Mouse (Mus musculus) urinary bladder, adult 2 months (tissue): Measurements from ENCODE around the gene Fbxo34. TPM values are rescaled to one million over a fixed set of nuclear protein-coding genes. Genes with fewer than 3 reads are reported as not detected.
"Not testable (repeated sequence)": the region's sequence is repeated elsewhere in the genome, so short reads cannot be mapped to it uniquely, and the experiment has no call there.

Experiments
- DNase-seq: peaks from one replicate; pipeline ENCODE4 v3.0.0; 2022; ENCODE audit warnings: low spot score
- polyA plus RNA-seq: library from polyadenylated mRNA; depleted of rRNA; stranded (reverse); fragments of >200 nt; gene quantifications from 2 replicates; pipeline ENCODE4 v1.2.3, GENCODE M21; 2012

Fbxo34 gene
- polyA plus RNA-seq, 1 experiment = 16.0 TPM

DNA sequence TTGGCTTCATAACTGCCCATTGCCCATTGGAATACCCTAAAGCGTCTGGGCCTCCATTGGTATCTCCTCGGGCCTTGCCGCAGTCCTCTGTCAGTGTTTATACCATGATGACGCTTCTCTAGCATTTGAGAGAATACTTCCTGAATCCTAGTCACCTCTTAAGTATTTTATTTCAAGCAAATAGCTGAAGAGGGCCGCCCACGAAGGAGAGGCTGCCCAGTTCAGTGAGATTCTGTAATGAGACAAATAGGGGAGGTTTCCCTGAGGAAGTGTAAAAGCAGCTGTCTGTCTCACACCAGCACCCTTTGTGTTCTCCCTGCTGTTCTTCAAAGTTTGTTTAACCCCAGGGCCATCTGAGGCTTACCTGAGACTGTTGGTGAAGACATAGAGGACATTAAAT lies 66.5 kb downstream of the Fbxo34 start:
- no peak for DNase-seq

DNA sequence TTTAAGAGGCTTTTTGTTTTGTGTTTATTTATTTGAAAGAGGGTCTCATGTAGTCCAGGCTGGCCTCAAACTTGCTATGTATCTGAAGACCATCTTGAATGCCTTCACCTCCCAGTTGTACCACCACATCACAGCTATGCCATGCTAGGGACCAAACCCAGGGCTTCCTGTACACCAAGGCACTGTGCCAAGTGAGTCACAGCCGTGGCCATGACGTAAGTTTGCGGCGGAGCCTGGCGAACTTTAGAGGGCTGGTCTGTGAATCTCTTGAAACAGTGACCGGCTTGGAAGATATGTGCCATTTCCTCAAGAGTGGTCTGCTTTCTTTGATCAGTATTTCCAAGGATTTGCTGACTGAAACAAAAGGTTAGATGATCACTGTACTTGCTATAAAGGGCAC lies 68.4 kb downstream of the Fbxo34 start:
- DNase-seq = no peak

DNA sequence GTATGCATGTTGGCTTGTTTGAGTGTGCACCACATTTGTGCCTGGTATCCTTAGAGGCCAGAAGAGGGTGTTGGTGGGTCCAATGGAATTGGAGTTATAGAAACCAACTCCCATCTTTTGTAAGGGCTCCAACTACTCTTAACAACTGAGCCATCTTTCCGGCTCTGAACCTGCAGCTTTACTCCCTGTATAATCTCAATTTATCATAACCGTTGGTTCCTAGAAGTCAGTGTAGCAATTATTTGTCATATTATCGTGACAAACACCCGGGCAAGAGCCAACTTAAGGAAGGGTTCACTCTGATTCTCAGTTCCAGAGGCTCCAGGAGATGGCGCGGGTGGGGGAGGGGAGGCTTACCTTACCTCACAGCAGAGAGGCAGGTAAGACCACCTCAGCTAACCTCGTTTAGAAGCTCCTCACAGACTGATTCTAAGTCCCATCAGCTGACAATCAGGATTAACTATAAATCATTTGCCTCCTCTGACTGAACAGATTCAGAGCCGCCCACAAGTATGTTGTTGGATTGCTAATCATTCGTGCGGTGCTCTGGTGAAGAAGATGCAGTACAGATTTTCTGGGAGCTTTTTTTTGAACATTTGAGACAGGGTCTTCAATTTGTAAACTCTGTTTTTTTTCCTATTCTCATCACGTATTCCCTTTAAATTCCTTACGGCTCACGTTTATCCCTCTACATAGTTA lies 70.7 kb downstream of the Fbxo34 start:
- no peak for DNase-seq

DNA sequence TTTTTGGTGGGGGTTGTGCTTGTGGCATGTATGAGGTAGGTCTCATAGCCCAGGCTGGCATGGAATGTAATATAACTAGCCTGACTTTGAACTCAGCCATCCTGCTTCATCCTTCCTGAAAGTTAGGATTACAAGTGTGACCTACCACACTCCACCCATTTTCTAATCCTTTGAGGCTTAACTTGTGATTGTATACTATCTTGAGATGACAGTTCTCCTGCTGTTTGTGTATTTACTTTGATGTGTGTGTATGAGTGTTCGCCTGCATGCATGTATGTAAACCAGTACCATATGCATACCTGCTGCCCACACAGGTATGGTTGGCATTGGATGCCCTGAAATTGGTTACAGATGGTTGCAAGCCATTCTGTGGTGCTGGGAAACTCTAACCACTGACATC lies 71.4 kb downstream of the Fbxo34 start:
- DNase-seq = no peak

DNA sequence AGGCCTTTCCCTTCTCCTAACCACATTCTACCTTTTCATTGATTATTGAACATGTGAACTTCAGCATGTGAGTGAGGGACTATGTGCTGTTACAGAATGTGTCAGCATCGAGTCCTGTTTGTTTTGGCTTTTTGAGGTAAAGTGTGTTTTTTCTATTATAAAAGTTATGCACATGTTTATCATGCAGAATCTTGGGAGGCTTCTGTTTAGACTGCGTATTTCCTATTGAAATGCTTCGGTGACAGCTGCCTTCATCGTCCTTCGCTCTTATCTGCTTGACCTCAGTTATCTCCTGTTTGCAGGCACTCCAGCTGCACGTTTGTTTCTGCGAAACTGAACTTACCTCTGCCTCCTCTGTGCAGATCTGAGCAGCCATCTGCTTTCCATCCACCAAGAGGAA lies 72.1 kb downstream of the Fbxo34 start:
- no peak for DNase-seq

DNA sequence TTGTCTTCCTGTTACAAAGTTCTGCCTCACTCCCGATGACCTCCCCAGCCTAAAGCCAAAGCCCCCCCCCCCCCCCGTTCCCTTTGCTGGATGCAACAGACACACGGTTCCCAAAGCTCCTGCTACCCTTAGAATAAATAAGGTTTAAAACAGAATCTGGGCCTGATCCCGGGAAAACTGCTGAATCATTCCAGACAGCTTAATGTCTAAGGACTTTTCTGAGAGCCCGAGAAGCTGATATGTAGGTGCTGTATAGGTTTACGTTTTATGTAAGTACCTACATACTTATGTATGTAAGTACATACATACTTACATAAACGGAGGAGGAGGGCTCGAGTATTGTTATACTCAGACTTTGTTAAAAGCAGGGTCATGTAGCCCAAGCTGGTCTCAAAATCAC lies 75.2 kb downstream of the Fbxo34 start:
- no peak for DNase-seq

DNA sequence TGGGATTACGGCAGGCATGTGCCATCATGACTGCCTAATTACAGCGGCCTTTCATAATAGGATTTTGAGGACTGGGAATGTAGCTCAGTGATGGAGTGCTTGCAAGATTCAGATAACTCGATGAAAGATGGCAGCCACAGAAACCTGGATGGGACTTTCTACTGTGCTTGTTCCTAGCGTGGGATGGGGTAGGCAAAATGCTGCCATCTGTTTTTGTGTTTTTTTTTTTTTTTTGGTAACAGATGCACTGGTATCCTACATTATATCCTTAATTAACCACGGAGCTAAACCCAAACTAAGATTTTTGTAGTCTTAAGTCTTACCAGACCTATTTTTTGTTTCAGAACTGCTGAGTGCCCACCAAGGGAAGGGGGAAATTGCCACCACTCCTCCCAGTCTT lies 75.6 kb downstream of the Fbxo34 start:
- no peak for DNase-seq

DNA sequence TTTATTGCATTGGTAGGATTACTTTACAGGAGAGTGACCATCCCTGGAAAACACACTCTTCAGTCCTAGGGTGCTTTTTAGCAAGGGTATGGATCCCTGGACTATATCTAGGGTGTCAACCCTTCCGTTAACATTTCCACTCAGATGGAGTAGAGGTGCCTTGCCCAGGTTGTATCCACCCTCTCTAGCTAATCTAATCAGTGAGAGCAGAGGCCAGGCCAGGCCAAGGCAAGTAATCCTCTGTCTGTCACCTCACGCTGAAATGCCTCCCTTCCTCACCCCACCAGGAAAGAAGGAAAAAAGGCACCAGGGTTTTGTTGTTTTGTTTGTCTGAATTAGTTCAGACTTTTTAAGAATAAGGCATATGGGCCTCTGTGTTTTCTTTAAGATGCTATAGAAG lies 77.6 kb downstream of the Fbxo34 start:
- no peak for DNase-seq

DNA sequence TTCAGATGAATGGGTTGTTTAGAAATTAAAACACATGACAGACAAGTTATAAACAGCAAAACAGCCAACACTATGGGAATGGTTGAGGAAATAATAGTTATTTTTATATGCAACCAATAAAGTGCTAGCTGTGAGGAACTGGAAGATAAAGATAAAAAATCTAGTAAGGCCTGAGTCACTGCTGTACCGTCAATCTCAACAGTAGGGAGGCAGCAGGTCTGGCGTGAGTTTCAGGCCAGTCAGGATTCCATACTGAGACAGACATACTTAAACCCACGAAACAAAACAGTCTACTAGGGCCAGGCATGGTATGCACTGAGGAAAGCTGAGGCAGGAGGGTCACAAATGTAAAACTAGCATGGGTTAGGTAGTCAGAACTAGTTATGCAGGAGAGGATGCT lies 78.1 kb downstream of the Fbxo34 start:
- no peak for DNase-seq

DNA sequence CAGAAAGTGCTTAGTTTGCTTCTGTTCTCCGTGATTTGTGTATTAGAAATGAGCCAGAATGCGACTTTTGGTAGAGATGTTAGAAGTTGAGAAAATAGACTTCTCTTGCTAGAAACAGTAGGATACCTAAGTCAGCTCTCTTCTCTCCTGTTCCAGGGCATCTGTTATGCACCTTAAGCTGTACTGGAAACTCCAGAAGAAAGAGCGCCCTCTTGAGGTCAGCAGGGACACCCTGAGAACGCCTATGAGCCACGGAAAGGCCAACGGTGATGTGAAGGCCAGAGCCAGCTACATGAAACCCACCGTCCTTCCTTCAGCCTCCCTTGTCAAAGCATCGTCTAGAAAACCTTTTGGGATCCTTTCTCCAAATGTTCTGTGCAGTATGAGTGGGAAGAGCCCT lies 78.8 kb downstream of the Fbxo34 start:
- no peak for DNase-seq

DNA sequence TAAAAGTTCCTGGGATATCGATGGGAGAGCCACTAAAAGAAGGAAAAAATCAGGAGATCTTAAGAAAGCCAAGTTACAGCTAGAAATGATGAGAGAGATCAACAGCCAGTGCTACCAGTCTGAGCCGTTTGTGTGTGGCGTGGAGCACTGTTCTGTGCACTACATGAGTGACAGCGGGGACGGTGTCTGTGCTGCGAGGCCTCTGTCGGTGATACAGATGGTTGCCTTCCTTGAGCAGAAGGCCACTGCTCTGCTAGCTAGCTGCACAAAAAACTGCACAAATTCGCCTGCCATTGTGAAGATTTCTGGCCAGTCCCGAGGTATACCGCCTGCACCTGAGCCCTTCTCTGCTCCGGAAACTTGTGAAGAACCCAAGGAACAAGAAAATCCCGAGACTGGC lies 79.4 kb downstream of the Fbxo34 start:
- DNase-seq = not testable (repeated sequence)

DNA sequence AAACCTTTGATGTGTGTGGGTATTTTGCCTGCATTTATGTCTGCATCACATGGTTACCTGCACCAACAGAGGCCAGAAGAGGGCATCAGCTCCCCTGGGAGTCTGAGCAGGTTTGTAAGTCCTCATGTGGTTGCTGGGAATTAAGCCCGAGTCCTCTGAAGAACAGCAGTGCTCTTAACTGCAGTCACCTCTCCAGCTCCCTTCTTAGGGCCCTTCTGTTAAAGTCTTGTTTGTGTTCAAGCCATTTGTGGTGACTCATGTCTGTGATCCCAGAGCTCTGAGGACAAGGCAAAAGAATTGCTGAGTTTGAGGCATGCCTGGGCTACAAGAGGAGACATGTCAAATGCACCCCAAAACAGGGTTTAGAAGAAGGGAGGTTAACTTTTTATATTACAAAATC lies 82.3 kb downstream of the Fbxo34 start:
- no peak for DNase-seq

DNA sequence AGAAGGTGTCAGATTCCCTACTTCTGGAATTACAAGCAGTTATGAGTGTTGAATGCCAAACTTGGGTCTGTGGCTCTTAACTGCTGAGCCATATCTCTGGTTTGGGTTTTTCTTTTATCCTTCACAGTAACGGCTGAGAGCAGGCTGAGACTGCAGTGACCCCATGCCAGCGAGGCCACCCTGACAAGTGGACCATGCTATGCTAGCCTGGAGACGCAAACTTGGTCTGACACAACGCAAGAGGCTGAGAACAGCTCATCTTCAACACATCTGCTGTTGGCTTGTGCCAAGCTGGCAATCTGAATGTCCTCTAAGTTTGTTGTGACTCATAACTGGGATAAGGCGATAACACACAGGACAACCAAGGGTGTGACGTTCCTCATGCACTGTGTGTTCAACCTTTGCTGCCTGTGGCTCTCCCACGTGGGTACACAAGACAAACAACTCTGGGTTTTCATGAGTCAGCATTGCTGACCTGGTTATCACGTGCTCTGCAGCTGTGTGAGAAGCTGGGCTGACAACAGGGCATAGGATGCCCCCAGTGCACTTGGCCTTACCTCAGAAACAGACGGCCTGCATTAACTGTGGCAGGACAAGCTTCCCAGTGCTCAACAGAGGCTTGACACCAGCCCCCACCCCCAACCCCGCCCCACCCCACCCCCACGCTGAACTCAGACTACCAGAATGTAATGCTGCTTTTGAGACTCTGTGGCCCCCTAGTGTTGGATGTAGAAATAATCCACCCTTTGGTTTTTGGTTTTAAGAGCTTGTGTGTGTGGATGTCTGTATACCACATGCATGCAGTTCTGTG lies 83.3 kb downstream of the Fbxo34 start:
- DNase-seq = peak; percentile 41

DNA sequence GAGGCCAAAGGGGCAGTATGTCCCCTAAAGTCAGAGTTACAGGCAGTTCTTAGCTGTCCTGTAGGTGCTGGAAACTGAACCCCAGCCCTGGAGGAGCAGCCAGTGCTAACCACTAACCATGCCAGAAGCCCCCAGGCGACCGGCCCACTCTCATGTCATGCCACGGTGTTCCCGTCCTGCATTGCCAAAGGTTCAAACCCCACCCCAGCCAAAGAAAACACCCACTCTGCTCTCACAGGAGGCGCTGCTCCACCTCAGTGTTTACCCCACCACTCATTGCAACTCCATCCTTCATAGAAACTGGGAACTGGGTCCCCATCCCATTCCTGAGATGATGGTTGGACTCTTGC lies 83.9 kb downstream of the Fbxo34 start:
- DNase-seq = no peak

DNA sequence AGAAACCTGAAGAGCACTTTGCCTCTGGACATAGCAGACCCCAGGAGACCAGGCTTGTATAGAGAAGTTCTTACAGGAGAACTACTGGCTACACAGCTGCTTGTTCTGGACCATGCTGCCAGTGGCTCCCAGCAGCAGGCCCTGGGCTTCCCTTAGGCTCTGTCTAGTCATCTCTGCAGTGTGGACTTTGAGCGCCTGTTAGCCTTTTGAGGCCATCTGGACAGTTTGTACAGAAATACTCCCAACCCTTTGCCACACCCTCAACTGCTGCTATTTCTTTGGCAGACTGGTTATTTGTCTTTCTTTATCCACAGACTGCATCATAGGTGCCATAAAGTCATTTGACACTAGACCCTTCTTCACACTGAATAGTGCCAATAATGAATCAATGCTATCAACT lies 84.9 kb downstream of the Fbxo34 start:
- no peak for DNase-seq

DNA sequence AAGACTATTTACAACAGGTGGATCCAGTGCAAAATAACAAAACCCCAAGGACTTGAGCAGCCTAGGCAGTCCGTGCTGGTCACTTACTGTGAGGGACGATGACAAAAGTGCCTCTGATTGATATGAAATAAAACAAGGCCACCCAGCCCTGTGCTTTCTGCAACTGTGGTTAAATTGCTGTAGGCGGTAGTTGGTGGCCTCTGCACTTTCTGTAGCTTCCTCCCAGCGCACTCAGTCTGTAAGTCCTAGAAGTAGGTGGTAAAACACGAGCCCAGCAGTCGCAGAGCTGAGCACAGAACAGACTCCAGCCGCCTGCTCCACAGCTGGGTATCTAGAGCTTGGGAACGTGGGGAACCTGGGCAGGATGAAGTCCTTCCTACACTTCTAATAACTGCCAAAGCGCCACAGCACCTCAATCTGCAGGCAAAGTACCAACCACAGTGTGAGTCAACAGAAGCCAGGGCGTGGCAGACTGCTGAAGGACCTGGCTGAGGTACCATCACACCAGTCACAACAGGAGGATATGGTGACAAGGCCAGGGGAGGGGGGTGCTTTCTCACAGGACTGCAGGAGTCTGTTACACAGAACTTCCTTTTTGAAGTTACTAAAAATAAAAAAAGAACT lies 91.2 kb downstream of the Fbxo34 start:
- DNase-seq = no peak

DNA sequence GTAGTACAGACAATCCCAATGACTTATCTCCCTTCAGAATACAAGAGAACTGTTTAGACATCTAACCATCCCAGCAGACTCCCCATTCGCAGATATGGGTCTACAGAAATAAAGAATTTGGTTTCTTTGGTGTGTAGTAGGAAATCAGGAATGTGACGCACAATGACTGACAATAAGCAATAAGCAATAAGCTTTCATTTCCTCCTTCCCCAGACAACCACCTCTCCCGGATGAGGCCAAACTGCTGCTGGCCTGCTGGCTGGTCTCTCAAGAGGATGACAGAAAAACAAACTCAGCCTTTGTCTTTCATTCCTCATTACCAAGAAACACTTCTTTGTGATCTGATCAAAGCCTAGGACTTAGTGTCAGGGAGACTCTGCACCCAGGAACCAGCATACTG lies 92.1 kb downstream of the Fbxo34 start:
- DNase-seq = no peak

DNA sequence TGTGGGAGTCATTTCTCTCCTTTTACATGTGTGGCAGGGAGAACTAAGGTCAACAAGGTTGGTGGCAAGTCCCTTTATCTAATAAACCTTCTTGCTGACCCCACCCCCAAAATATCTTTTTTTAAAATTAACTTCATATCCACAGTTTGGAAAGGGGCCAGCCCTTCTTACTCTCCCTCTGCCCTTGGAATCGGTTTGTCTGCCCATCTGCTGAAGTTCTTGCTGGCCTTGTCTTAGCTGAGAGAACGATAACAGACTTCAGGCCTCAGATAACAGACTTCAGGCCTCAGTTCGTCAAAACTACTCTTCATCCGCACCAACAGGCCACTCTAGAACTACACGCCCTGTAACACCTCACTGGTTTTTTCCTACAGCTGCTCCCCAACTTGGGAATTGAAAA lies 94.1 kb downstream of the Fbxo34 start:
- no peak for DNase-seq

DNA sequence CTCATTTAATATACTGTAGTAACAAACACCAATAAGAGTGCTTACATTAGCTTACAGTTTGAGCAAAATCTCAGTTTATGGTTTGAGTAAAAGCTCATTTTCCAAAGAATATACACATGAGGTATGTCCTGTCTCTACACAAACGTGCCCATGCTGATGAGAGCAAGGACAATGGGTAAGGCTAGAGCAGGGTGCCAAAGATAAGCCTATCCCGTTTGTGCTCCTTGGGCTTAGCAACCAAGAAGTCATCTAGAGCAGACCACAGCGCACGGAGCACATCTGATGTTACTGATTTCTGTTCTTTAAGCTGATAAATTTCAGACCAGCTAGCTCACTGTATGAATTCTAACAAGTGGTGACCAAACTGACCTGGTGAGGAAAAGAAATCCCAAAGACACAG lies 94.7 kb downstream of the Fbxo34 start:
- DNase-seq = no peak

DNA sequence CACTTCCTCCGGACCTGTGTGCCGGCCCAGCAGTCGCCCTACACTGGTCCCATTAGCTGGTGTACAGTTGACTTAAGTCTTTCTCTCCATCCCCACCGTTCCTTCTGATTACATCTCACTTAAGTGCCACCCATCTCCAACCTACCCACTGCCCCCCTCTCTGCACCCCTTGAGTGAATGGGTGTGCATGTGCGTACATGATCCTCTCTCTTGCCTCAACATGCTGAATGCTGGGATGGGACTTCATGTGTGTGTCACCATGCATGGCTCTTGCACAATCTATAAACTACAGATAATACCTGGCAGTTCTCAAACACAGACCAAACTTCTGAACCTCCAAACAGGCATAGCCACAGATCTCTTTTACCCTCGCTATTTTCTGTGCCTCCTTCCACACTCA lies 101.4 kb downstream of the Fbxo34 start:
- DNase-seq = no peak

DNA sequence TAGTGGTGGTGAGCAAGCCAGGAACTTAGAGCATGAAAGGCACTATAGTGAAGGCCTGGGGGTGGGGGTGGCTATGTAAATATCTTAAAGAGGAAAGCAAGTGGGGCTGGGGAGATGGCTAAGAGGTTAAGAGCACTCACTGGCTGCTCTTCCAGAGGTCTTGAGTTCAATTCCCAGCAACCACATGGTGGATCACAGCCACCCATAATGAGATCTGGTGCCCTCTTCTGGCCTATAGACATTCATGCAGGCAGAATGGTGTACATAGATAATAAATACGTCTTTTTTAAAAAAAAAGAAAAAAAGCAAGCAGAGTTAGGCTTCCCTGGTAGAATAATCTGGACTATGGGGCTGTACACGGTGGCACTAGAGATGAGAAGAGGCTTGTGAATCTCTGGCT lies 103.2 kb downstream of the Fbxo34 start:
- no peak for DNase-seq

DNA sequence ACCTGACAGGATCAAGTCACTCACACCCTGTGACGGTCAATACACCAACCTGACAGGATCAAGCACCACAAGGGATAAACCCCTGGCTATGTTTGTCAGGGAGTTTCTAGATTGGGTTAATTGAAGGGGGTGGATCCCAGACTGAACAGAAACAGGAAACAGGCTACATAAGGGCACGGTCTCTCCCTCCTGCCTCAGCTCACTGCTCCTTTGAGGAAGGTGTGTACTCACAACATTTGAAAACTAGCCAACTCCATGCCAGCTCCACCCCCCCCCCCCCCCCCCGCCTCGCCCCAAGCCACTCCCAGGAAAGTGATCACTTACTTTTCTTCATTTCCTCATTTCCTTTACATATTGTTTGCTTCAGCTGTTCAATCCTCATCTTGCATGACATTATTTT lies 104.0 kb downstream of the Fbxo34 start:
- no peak for DNase-seq

DNA sequence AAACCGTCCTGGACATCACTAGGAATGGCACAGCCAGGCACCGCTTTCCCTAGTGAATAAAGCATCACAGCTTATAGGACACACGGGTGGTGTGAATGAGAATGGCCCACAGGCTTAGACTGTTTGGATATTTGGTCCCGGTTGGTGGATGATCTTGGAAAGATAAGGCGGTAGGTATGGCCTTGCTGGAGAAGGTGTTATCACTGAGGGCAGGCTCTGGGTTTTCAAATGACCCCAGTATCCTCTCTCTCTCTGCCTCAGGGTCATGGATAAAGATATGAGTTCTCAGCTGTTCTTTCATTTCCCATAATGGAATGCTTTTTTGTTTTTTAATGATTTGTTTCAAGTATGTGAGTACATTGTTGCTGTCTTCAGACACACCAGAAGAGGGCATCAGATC lies 105.0 kb downstream of the Fbxo34 start:
- no peak for DNase-seq
